15 mouse cellular contexts compared by ENCODE assay signal in genomic region chr15:52959711-52960110, GRCm38 (mm10).
"Had no signal": no experiment of that assay in that cellular context is flagged by ENCODE, and none has a peak within 500 bp of the region (broad histone marks: within the 10 kb centered on the region; RNA-seq: fewer than 3 reads in every experiment).

No protein-coding gene starts in this region.

- H3K27me3 ChIP-seq: megakaryocyte, embryonic 14.5 days; midbrain, embryonic 13.5 days; midbrain, embryonic 15.5 days; neural tube, embryonic 12.5 days; stomach, embryonic 15.5 days had no signal

- ATAC-seq: midbrain, embryonic 13.5 days; midbrain, embryonic 15.5 days had no signal

- H3K9ac ChIP-seq: lung, embryonic 14.5 days; midbrain, embryonic 13.5 days; midbrain, embryonic 15.5 days; neural tube, embryonic 12.5 days; stomach, embryonic 15.5 days had no signal

- H3K4me2 ChIP-seq: lung, embryonic 14.5 days; midbrain, embryonic 11.5 days; midbrain, embryonic 13.5 days; midbrain, embryonic 15.5 days; neural tube, embryonic 12.5 days; stomach, embryonic 15.5 days had no signal

- H3K9me3 ChIP-seq: midbrain, embryonic 13.5 days; midbrain, embryonic 15.5 days; neural tube, embryonic 12.5 days; stomach, embryonic 15.5 days had no signal

- H3K4me1 ChIP-seq: megakaryocyte, embryonic 14.5 days; midbrain, embryonic 15.5 days; stomach, embryonic 15.5 days had no signal

- DNase-seq: lung, adult 18-20 months; lung, embryonic 14.5 days; lung, postnatal 10 days; lung, postnatal 4 days; right cerebral cortex, postnatal 25 days; thymus, adult 18-20 months; thymus, postnatal 14 days; thymus, postnatal 36 days had no signal

- H3K27ac ChIP-seq: midbrain, embryonic 13.5 days; midbrain, embryonic 15.5 days; neural tube, embryonic 12.5 days; stomach, embryonic 15.5 days; stomach, postnatal 0 days had no signal

- H3K36me3 ChIP-seq: midbrain, embryonic 13.5 days; midbrain, embryonic 15.5 days; neural tube, embryonic 12.5 days; stomach, embryonic 15.5 days had no signal

- H3K4me3 ChIP-seq: megakaryocyte, embryonic 14.5 days; midbrain, embryonic 13.5 days; midbrain, embryonic 15.5 days; neural tube, embryonic 12.5 days; stomach, embryonic 15.5 days had no signal
